Mouse (Mus musculus) testis, adult 2 months (tissue): ENCODE measurements around the gene Cryl1.

Source experiments
- CTCF ChIP-seq: fragments of 200-500 bp; IDR thresholded peaks from 2 replicates; pipeline ENCODE4 v1.5.1; 2012; ENCODE audit warnings: low read depth, mild to moderate bottlenecking, inconsistent platforms, low read length, moderate library complexity; ENCODE audit not compliant: control insufficient read depth, insufficient read depth, insufficient replicate concordance
- POLR2A ChIP-seq: fragments of 200-500 bp; IDR thresholded peaks from 2 replicates; pipeline ENCODE4 v1.6.1; 2012; ENCODE audit warnings: low read depth, mild to moderate bottlenecking, inconsistent platforms, low read length, moderate library complexity; ENCODE audit not compliant: control insufficient read depth

DNA sequence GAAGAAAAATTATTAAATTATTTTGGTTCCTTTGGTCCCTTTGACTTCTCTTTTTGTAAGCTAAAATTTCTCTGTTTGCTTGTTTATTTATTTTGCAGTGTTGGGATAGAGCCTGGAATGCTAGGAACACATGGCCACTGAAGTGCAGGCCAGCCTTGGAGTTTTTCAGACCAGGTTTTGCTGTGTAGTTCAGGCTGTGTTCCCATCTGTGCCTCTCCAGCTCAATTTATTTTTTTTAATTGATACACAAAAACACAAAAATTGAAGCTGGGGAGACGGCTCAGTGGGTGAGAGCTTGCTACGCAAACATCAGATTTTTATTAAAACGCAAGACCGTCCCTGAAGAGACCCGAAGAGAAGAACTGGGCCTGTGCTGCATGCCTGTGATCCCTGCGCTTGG is 71.6 kb downstream of the Cryl1 start:
- no peak for TF ChIP-seq CTCF
- no peak for TF ChIP-seq POLR2A
